Mouse (Mus musculus): ENCODE measurements around the gene Tra2b.
A peak's percentile ranks its signal among the peaks of the same experiment; 100 is the strongest.
"Not testable (repeated sequence)": the region's sequence is repeated elsewhere in the genome, so short reads cannot be mapped to it uniquely, and the experiment has no call there.

Gene Tra2b

GRCm38 (mm10) chr16:22241376-22242238 is 24.2 kb downstream of the Tra2b start:
- DNase-seq = no peak

- no peak for DNase-seq
Observed at GRCm38 (mm10) chr16:22240856-22241255, 24.9 kb downstream of the Tra2b start.

DNA sequence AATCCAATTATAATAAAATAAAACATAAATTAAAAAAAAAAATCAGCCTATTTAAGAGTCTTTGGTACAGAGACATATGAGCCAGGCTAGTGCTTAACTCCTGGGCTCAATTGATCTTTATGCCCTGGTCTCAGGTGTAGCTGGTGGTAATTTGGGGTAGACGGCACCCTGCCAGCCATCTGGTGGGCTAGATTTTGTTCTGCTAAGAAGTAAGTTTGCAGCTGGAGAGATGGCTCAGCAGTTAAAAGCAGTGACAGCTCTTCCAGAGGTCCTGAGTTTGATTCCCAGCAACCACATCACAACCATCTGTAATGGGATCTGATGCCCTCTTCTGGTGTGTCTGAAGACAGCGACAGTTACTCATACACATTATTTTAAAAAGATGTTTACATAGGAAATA is 25.8 kb downstream of the Tra2b start:
- DNase-seq = no peak

GRCm38 (mm10) chr16:22238928-22239620 is 26.7 kb downstream of the Tra2b start:
- no peak for DNase-seq

DNA sequence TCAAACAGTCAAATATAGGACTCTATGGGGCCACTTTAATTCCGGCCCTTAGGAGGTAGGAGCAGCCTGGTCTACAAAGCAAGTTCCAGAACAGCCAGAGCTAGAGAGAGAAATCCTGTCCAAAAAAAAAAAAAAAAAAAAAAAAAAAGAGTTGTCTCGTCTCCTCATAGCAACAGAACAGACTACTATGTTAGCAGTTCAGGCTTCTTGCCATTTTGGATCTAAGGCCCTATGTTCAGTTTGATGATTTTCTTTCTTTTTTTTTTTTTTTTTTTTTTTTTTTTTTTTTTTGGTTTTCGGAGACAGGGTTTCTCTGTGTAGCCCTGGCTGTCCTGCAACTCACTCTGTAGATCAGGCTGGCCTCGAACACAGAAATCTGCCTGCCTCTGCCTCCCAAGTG is 27.4 kb downstream of the Tra2b start:
- not testable (repeated sequence) for DNase-seq

GRCm38 (mm10) chr16:22236814-22237213 is 29.0 kb downstream of the Tra2b start:
- no peak for DNase-seq

- DNase-seq = peak; percentile 34
Observed at GRCm38 (mm10) chr16:22234535-22234934, 31.3 kb downstream of the Tra2b start.

DNA sequence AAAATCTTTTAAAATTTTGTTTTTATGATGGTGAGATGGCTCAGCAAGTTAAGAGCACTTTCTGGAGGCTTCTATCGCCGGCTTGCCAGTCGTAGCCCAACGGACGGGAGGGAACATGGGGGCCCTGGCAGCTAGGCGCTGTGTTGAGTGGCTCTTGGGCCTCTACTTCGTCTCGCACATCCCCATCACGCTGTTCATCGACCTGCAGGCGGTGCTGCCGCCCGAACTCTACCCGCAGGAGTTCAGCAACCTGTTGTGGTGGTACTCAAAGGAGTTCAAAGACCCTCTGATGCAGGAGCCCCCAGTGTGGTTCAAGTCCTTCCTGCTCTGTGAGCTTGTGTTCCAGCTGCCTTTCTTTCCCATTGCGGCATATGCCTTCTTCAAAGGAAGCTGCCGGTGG is 35.5 kb downstream of the Tra2b start:
- DNase-seq = not testable (repeated sequence)

- no peak for DNase-seq
Observed at GRCm38 (mm10) chr16:22203501-22203900, 62.3 kb downstream of the Tra2b start.

DNA sequence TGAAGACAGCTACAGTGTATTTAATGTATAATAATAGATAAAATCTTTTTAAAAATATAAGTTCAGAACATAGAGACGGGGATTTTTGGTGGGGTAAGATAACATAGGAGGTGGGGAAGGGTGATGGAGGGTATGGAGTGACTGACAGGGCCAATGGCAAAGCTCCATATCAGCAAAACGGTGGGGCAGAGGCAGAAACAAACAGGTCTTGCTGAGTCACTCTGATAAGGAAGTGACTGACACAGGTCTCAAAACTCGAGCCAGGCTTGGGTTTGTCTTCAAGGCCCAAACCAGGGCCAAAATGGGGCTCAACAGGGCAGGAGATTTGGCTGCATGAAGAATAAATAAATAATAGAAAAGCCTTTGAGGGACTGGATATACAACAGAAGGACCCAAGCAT is 63.9 kb downstream of the Tra2b start:
- DNase-seq = no peak

GRCm38 (mm10) chr16:22200476-22200875 is 65.3 kb downstream of the Tra2b start:
- DNase-seq = no peak
